Mouse (Mus musculus): Measurements from ENCODE around the gene Cep126. TPM values are rescaled to one million over a fixed set of nuclear protein-coding genes. Genes with fewer than 3 reads are reported as not detected.

Gene Cep126
- not detected for total RNA-seq (2023)

GRCm38 (mm10) chr9:8134117-8134574 is at the start of gene Cep126:
Cep126 (minus strand) TSS chr9:8134294.

GRCm38 (mm10) chr9:8042338-8043043 is 91.6 kb downstream of the Cep126 start, which contains the start of gene Cfap300:
Cfap300 (minus strand) TSS chr9:8042823.

Other genes with a start within 250 kb of the Cep126 start
- gene Yap1, start 129.7 kb downstream of the Cep126 start, total RNA-seq (2023): not detected
- 1 to 10 TPM in 1 of 2 experiments, not detected in 1; 1.2 TPM for gene Cfap300, start 91.5 kb downstream of the Cep126 start, total RNA-seq (2023)

Measured in T-cell, adult 66 days (primary cell).